Mouse (Mus musculus) sigmoid colon, adult 10 weeks (tissue): ENCODE measurements around the gene Fam3c. TPM values are rescaled to one million over a fixed set of nuclear protein-coding genes. Genes with fewer than 3 reads are reported as not detected.

Experiments
- polyA plus RNA-seq: library from polyadenylated mRNA; stranded (reverse); fragments of 350-450 nt; fragmentation: Illumina TruSeq; extraction: RNeasy Lipid Tissue Mini Kit (QIAGEN cat#74804); gene quantifications from one replicate; pipeline ENCODE4 v1.2.3, GENCODE M21; 2014; ENCODE audit warnings: low read depth, low replicate concordance

Fam3c gene
- 25.8 TPM for polyA plus RNA-seq

GRCm38 (mm10) chr6:22356086-22356507, at the start of gene Fam3c:
TSS of gene Fam3c (minus strand) at chr6:22356243.

GRCm38 (mm10) chr6:22288004-22288736, 67.9 kb downstream of the Fam3c start, which contains the start of gene Wnt16:
TSS of gene Wnt16 (plus strand) at chr6:22288227.

Other genes starting within 250 kb of the Fam3c start
- 0.38 TPM for gene Wnt16, start 68.0 kb downstream of the Fam3c start, polyA plus RNA-seq